Mouse (Mus musculus): ENCODE data around the gene Clock. TPM values are rescaled to one million over a fixed set of nuclear protein-coding genes. Genes with fewer than 3 reads are reported as not detected.

Gene Clock
- polyA plus RNA-seq, 1 experiment from 2014 or later: 19.1 TPM

DNA sequence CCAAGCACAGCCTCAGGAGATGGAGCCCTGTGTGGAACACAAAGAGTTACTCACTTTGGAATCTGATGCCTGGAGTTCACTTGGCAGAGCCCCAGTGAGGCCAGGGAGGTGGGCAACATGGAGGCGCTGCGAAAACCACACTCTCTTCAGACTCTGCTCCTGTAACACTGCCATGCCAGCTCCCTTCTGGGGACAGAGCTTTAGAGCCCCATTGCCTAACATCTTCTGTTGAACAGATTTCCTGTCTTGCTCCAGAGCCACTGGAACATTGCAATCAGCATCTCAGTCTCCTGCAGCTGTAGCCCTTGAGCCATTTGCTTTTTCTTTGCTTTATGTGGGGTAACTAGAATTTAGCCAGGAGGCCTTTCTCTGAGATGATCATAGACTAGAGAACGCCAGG lies 122.3 kb downstream of the Clock start:
- ATAC-seq (ENCODE audit: insufficient read depth) (no peak), DNase-seq (peak; percentile 16)
- Histone ChIP-seq H3K9ac (no peak overlapping the region), H3K9me3 (ENCODE audit: low read depth, low read length) (no peaks in the 10 kb centered on the region), H3K27me3 (ENCODE audit: insufficient read depth, low read length) (no peaks in the 10 kb centered on the region), H3K27ac (ENCODE audit: low read depth) (peak overlapping the region; percentile 4; the same call in 1 of the 2 replicates), H3K36me3 (ENCODE audit: insufficient read depth) (peaks cover 7% of the 10 kb centered on the region; the same call in 1 of the 2 replicates), H3K4me2 (no peak overlapping the region; the same call in 1 of the 2 replicates), H3K4me3 (ENCODE audit: low read depth, low read length) (no peak overlapping the region), H3K4me1 (ENCODE audit: insufficient read depth) (peaks cover 8% of the 10 kb centered on the region)
- WGBS: 44% methylated on average over 3 of the region's 3 CpGs
- no peak for TF ChIP-seq CTCF (IDR thresholded peaks at IDR 0.05; ENCODE audit: low read depth)

DNA sequence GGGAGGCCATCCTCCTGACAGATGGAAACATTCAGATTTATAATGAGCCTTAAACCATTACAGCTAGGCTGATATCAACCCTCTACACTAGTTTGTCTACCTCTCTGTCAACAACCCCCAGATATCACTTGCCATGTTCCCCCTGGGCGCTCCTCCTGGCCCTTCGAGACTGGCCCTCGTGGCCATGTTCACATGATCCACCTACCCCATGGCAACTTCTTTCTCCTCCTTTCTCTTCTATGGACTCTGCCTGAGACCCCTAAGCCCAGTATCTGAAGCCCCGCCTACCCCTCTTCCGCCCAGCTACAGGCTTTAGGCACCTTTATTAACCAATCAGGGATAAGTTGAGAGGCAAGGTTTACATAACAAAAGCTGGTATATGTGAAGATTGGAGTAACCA lies 124.8 kb downstream of the Clock start:
- no peaks in the 10 kb centered on the region for H3K4me1 ChIP-seq (ENCODE audit: insufficient read depth)
- TF ChIP-seq CTCF (IDR thresholded peaks at IDR 0.05; ENCODE audit: low read depth): no peak
- no peaks in the 10 kb centered on the region for H3K9me3 ChIP-seq (ENCODE audit: low read depth, low read length)
- H3K4me2 ChIP-seq: no peak overlapping the region
- no peaks in the 10 kb centered on the region for H3K27me3 ChIP-seq (ENCODE audit: insufficient read depth, low read length)
- H3K27ac ChIP-seq (ENCODE audit: low read depth): no peak overlapping the region
- no peaks in the 10 kb centered on the region for H3K36me3 ChIP-seq (ENCODE audit: insufficient read depth)
- ATAC-seq (ENCODE audit: insufficient read depth): no peak
- H3K4me3 ChIP-seq (ENCODE audit: low read depth, low read length): no peak overlapping the region
- no peak overlapping the region for H3K9ac ChIP-seq
- WGBS: 83% methylated on average over 5 of the region's 5 CpGs
- DNase-seq: no peak

DNA sequence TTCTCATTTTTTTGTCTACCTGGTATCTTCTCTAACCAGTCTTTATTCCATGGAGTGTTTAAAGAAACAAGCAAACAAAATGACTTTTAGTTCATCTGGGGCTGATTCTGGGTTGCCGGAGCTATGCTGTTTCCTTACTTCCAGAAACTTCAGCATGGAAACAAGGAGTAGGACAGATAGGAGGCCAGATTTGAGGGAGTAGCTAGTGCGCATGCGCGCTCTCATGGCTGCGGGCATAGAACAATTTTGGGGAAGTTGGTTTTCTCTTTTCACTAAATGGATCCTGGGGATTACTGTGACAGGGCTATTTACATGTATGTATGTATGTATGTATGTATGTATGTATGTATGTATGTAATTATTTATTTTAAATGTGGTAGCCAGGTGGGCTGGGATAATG lies 125.4 kb downstream of the Clock start:
- Histone ChIP-seq H3K9ac (no peak overlapping the region), H3K9me3 (ENCODE audit: low read depth, low read length) (no peaks in the 10 kb centered on the region), H3K27ac (ENCODE audit: low read depth) (no peak overlapping the region), H3K4me2 (no peak overlapping the region), H3K36me3 (ENCODE audit: insufficient read depth) (no peaks in the 10 kb centered on the region), H3K4me3 (ENCODE audit: low read depth, low read length) (no peak overlapping the region), H3K27me3 (ENCODE audit: insufficient read depth, low read length) (no peaks in the 10 kb centered on the region), H3K4me1 (ENCODE audit: insufficient read depth) (no peaks in the 10 kb centered on the region)
- TF ChIP-seq CTCF (IDR thresholded peaks at IDR 0.05; ENCODE audit: low read depth): no peak
- ATAC-seq (ENCODE audit: insufficient read depth) (no peak), DNase-seq (no peak)
- 96% methylated on average over 5 of the region's 5 CpGs for WGBS

DNA sequence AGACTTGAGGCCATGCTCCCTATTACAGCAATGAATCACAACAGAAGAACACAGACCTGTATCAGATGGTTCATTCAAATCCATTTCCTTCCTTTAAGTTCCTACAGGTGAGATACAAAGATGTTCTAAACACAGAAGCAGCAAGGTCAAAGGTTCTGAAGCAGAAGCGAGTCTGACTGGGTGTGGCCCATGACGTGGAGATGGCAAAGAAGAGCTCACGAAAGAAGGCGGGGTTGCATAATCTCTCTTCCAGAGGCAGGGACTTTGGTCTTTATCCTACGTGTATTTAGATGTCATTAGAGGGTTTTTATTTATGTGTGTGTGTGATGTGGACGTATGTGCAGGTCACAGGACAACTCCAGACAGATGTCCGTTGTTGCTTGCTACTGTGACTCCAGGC lies 126.9 kb downstream of the Clock start:
- no peak overlapping the region for H3K4me3 ChIP-seq (ENCODE audit: low read depth, low read length)
- H3K27me3 ChIP-seq (ENCODE audit: insufficient read depth, low read length): no peaks in the 10 kb centered on the region

DNA sequence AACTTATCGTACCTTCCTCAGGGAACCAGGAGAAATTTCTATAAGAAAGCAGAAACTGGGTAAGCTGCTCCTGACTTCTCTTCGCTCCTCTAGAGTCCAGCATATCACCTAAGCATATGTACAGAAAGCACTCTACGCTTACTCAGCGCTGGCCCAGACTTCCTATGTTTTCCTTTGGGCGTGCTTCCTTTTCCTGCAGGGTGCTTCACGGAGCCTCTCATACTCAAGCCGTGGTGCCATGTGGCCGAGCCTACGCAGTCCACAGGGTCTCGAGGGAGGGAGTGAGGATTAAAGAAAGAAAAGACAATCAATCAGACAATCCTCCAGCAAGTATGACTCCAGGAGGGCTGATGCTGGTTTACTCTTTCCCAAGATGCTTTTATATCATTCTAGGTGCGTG lies 127.8 kb downstream of the Clock start:
- 50% methylated on average over 11 of the region's 11 CpGs for WGBS
- Histone ChIP-seq H3K4me1 (ENCODE audit: insufficient read depth) (no peaks in the 10 kb centered on the region), H3K36me3 (ENCODE audit: insufficient read depth) (no peaks in the 10 kb centered on the region), H3K9ac (no peak overlapping the region), H3K27ac (ENCODE audit: low read depth) (peak overlapping the region; percentile 54), H3K4me3 (ENCODE audit: low read depth, low read length) (no peak overlapping the region), H3K9me3 (ENCODE audit: low read depth, low read length) (no peaks in the 10 kb centered on the region), H3K27me3 (ENCODE audit: insufficient read depth, low read length) (no peaks in the 10 kb centered on the region), H3K4me2 (peak overlapping the region; percentile 1; the same call in 1 of the 2 replicates)
- DNase-seq (peak; percentile 48), ATAC-seq (ENCODE audit: insufficient read depth) (peak; percentile 49; the same call in 1 of the 2 replicates)
- TF ChIP-seq CTCF (IDR thresholded peaks at IDR 0.05; ENCODE audit: low read depth): no peak

More for the DNA sequence above, 126.9 kb downstream of the Clock start:
- Histone ChIP-seq H3K9ac (no peak overlapping the region), H3K27ac (ENCODE audit: low read depth) (no peak overlapping the region), H3K4me1 (ENCODE audit: insufficient read depth) (no peaks in the 10 kb centered on the region), H3K4me2 (no peak overlapping the region), H3K9me3 (ENCODE audit: low read depth, low read length) (no peaks in the 10 kb centered on the region), H3K36me3 (ENCODE audit: insufficient read depth) (no peaks in the 10 kb centered on the region)
- DNase-seq (no peak), ATAC-seq (ENCODE audit: insufficient read depth) (no peak)
- TF ChIP-seq CTCF (IDR thresholded peaks at IDR 0.05; ENCODE audit: low read depth): no peak
- 66% methylated on average over 7 of the region's 7 CpGs for WGBS

DNA sequence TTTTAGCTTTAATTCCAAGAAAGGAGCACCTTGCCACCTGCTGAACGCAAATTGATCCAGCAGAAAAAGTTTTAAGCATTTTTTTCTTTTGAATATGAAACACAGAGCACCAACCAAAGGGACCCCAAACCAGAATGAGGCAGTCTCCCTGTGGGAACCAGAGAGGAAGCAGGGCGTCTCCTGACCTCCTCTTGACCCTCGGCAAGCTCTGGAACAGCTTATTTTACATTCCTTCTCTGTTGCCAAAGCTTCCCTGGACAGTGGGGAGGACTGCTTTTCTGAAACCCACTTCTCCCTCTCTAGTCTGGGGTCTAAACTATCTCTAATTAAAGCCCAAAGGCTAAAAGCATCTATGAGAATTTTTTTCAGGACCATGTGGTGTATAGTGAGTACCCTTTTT lies 128.2 kb downstream of the Clock start:
- Histone ChIP-seq H3K36me3 (ENCODE audit: insufficient read depth) (no peaks in the 10 kb centered on the region), H3K4me1 (ENCODE audit: insufficient read depth) (no peaks in the 10 kb centered on the region), H3K9me3 (ENCODE audit: low read depth, low read length) (no peaks in the 10 kb centered on the region), H3K4me2 (peak overlapping the region; percentile 1; the same call in 1 of the 2 replicates), H3K27me3 (ENCODE audit: insufficient read depth, low read length) (no peaks in the 10 kb centered on the region), H3K27ac (ENCODE audit: low read depth) (peak overlapping the region; percentile 54), H3K9ac (no peak overlapping the region), H3K4me3 (ENCODE audit: low read depth, low read length) (no peak overlapping the region)
- peak; percentile 52 for DNase-seq
- TF ChIP-seq CTCF (IDR thresholded peaks at IDR 0.05; ENCODE audit: low read depth): no peak
- ATAC-seq (ENCODE audit: insufficient read depth): no peak; the same call in 1 of the 2 replicates
- 30% methylated on average over 3 of the region's 3 CpGs for WGBS

DNA sequence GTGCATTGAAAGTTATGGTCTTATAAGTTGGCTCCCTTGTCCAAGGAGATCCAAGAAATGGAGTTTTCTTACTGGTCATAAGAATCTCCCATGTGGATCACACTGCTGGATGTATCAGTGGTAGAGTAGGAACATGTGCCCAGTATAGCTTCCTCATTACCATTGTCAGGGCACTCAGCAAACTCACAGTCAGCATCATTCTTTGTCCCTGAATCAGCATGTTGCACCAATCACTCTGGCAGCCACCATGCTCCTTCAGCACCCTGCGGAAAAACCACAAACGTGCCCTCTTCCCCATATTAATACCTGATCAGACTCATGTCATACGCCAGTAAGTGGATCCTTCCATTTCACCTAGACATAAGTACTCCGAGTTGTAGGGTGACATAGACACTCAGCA lies 129.5 kb downstream of the Clock start:
- no peak overlapping the region for H3K4me2 ChIP-seq
- ATAC-seq (ENCODE audit: insufficient read depth) (no peak), DNase-seq (no peak)
- no peak for TF ChIP-seq CTCF (IDR thresholded peaks at IDR 0.05; ENCODE audit: low read depth)
- no peaks in the 10 kb centered on the region for H3K9me3 ChIP-seq (ENCODE audit: low read depth, low read length)
- H3K27me3 ChIP-seq (ENCODE audit: insufficient read depth, low read length): no peaks in the 10 kb centered on the region
- no peak overlapping the region for H3K4me3 ChIP-seq (ENCODE audit: low read depth, low read length)
- 83% methylated on average over 4 of the region's 4 CpGs for WGBS
- no peaks in the 10 kb centered on the region for H3K36me3 ChIP-seq (ENCODE audit: insufficient read depth)
- no peak overlapping the region for H3K27ac ChIP-seq (ENCODE audit: low read depth)
- H3K4me1 ChIP-seq (ENCODE audit: insufficient read depth): no peaks in the 10 kb centered on the region
- H3K9ac ChIP-seq: no peak overlapping the region

DNA sequence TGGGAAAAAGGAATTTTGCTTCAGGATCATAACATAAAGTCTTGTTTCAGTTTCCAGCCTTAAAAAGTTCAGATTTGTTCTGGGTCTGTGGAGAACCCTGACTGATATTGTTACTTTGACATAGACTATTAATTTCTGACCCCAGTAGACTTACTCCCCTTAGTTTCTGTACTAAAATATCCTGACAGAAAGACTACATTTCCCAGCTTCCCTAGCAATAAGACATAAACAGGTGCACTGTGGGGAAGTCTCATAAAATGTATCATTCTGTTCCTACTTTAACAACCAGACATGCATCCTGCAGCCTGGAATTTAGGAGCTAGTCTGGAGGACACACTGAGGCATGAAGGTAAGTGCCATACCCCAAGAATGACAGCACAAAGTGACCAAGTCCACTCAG lies 133.6 kb downstream of the Clock start:
- Histone ChIP-seq H3K4me3 (ENCODE audit: low read depth, low read length) (no peak overlapping the region), H3K27me3 (ENCODE audit: insufficient read depth, low read length) (no peaks in the 10 kb centered on the region), H3K9me3 (ENCODE audit: low read depth, low read length) (no peaks in the 10 kb centered on the region), H3K27ac (ENCODE audit: low read depth) (no peak overlapping the region), H3K9ac (no peak overlapping the region), H3K4me1 (ENCODE audit: insufficient read depth) (no peaks in the 10 kb centered on the region), H3K36me3 (ENCODE audit: insufficient read depth) (no peaks in the 10 kb centered on the region), H3K4me2 (no peak overlapping the region)
- ATAC-seq (ENCODE audit: insufficient read depth) (no peak), DNase-seq (no peak)
- no peak for TF ChIP-seq CTCF (IDR thresholded peaks at IDR 0.05; ENCODE audit: low read depth)

All from lung, embryonic 14.5 days (tissue).